Mouse (Mus musculus): Measurements from ENCODE around the gene Tmem115. TPM values are rescaled to one million over a fixed set of nuclear protein-coding genes. Genes with fewer than 3 reads are reported as not detected.
A peak's percentile ranks its signal among the peaks of the same experiment; 100 is the strongest.

Gene Tmem115
- polyA plus RNA-seq, 1 experiment from 2014 or later, result 15.7 TPM

- 10% methylated on average over 3 of the region's 3 CpGs for WGBS (ENCODE audit: insufficient replicate concordance)
These were observed 11.9 kb downstream of the Tmem115 start for GRCm38 (mm10) chr9:107545602-107546001.

GRCm38 (mm10) chr9:107547026-107547425 lies 13.3 kb downstream of the Tmem115 start, which contains the start of gene Zmynd10:
TSS of gene Zmynd10 (plus strand) at chr9:107547298.
- DNase-seq, result peak; percentile 90
- no peaks in the 10 kb centered on the region for H3K9me3 ChIP-seq (ENCODE audit: low read length)
- H3K4me2 ChIP-seq (ENCODE audit: low read depth, low read length), result peak within 1 kb of the TSS; percentile 57
- H3K9ac ChIP-seq (replicated peaks), result peak within 1 kb of the TSS; percentile 4; the same call in 1 of the 2 replicates
- H3K4me1 ChIP-seq (ENCODE audit: insufficient read depth), result peaks cover 43% of the 10 kb centered on the region
- TF ChIP-seq EP300 (IDR thresholded peaks at IDR 0.05; ENCODE audit: low read depth) (no peak), CTCF (IDR thresholded peaks at IDR 0.05; ENCODE audit: low read depth) (no peak)
- no peak within 1 kb of the TSS for H3K4me3 ChIP-seq (ENCODE audit: low read depth, low read length)
- ATAC-seq, result peak; percentile 60
- 0 out of 2 replicates have a peak, but pooled peaks cover 7% of the 10 kb centered on the region for H3K27me3 ChIP-seq (ENCODE audit: insufficient read depth, low read length)
- 0 out of 2 replicates have a peak within 1 kb of the TSS, but pooled peaks have one; percentile 1 for H3K27ac ChIP-seq (ENCODE audit: low read depth)
- H3K36me3 ChIP-seq (replicated peaks; ENCODE audit: insufficient read depth, low read length), result peaks cover 3% of the 10 kb centered on the region; the same call in 1 of the 2 replicates
- 3% methylated on average over 20 of the region's 20 CpGs for WGBS (ENCODE audit: insufficient replicate concordance)

More at GRCm38 (mm10) chr9:107545602-107546001, 11.9 kb downstream of the Tmem115 start:
- Histone ChIP-seq H3K36me3 (replicated peaks; ENCODE audit: insufficient read depth, low read length) (peaks cover 3% of the 10 kb centered on the region; the same call in 1 of the 2 replicates), H3K9me3 (ENCODE audit: low read length) (no peaks in the 10 kb centered on the region), H3K27me3 (ENCODE audit: insufficient read depth, low read length) (0 out of 2 replicates have a peak, but pooled peaks cover 3% of the 10 kb centered on the region), H3K9ac (replicated peaks) (no peak overlapping the region), H3K4me2 (ENCODE audit: low read depth, low read length) (no peak overlapping the region), H3K27ac (ENCODE audit: low read depth) (no peak overlapping the region), H3K4me3 (ENCODE audit: low read depth, low read length) (no peak overlapping the region), H3K4me1 (ENCODE audit: insufficient read depth) (peaks cover 37% of the 10 kb centered on the region)
- ATAC-seq, result no peak
- TF ChIP-seq EP300 (IDR thresholded peaks at IDR 0.05; ENCODE audit: low read depth) (no peak), CTCF (IDR thresholded peaks at IDR 0.05; ENCODE audit: low read depth) (peak; percentile 97)
- peak; percentile 85 for DNase-seq

DNA sequence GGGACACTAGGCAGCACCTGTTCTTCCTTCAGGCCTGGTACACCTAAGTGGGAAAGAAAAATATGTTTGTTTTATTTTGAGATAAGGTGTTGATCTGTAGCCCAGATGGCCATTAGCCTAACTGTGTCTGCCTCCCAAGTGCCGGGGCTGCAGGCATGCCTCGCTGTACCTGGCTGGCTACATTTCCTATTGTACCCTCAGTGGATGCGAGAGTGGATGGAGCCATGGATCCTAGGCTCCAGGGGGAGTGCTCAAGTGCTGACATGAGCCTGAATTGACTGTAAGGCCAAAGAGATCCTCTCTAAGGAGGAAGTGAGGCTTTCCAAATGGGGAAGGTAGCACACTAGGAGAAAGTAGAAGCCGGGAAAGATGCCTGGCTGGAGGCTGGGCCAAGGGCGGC lies 14.2 kb downstream of the Tmem115 start:
- ATAC-seq, result no peak
- Histone ChIP-seq H3K4me2 (ENCODE audit: low read depth, low read length) (no peak overlapping the region), H3K9ac (replicated peaks) (no peak overlapping the region), H3K27ac (ENCODE audit: low read depth) (no peak overlapping the region), H3K9me3 (ENCODE audit: low read length) (no peaks in the 10 kb centered on the region), H3K27me3 (ENCODE audit: insufficient read depth, low read length) (0 out of 2 replicates have a peak, but pooled peaks cover 10% of the 10 kb centered on the region), H3K4me1 (ENCODE audit: insufficient read depth) (peaks cover 43% of the 10 kb centered on the region), H3K4me3 (ENCODE audit: low read depth, low read length) (no peak overlapping the region), H3K36me3 (replicated peaks; ENCODE audit: insufficient read depth, low read length) (peaks cover 3% of the 10 kb centered on the region; the same call in 1 of the 2 replicates)
- WGBS (ENCODE audit: insufficient replicate concordance), result 73% methylated on average over 5 of the region's 5 CpGs
- TF ChIP-seq EP300 (IDR thresholded peaks at IDR 0.05; ENCODE audit: low read depth) (no peak), CTCF (IDR thresholded peaks at IDR 0.05; ENCODE audit: low read depth) (no peak)
- DNase-seq, result no peak

DNA sequence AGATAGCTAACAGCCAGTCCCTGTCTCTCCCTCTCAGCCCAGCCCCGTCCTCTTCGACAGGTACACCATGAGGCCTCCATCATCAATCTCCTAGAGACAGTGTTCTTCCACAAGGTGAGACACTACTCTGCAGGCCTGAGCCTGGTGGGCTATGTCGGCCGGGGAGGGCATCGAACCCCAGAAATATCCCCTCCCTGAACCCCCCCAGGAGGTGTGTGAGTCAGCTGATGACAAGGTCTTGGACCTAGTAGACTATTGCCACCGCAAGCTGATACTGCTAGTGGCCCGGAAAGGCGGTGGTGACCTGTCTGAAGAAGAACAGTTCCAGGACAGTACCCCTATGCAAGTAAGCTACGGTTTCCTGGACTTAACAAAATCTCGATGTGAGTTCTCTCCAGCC lies 15.1 kb downstream of the Tmem115 start:
- TF ChIP-seq CTCF (IDR thresholded peaks at IDR 0.05; ENCODE audit: low read depth) (no peak), EP300 (IDR thresholded peaks at IDR 0.05; ENCODE audit: low read depth) (no peak)
- no peak overlapping the region for H3K27ac ChIP-seq (ENCODE audit: low read depth)
- DNase-seq (no peak), ATAC-seq (no peak)
- H3K4me3 ChIP-seq (ENCODE audit: low read depth, low read length), result no peak overlapping the region
- no peaks in the 10 kb centered on the region for H3K9me3 ChIP-seq (ENCODE audit: low read length)
- H3K36me3 ChIP-seq (replicated peaks; ENCODE audit: insufficient read depth, low read length), result peaks cover 3% of the 10 kb centered on the region; the same call in 1 of the 2 replicates
- H3K9ac ChIP-seq (replicated peaks), result no peak overlapping the region
- 86% methylated on average over 10 of the region's 10 CpGs for WGBS (ENCODE audit: insufficient replicate concordance)
- peaks cover 51% of the 10 kb centered on the region for H3K4me1 ChIP-seq (ENCODE audit: insufficient read depth)
- no peak overlapping the region for H3K4me2 ChIP-seq (ENCODE audit: low read depth, low read length)
- 0 out of 2 replicates have a peak, but pooled peaks cover 10% of the 10 kb centered on the region for H3K27me3 ChIP-seq (ENCODE audit: insufficient read depth, low read length)

DNA sequence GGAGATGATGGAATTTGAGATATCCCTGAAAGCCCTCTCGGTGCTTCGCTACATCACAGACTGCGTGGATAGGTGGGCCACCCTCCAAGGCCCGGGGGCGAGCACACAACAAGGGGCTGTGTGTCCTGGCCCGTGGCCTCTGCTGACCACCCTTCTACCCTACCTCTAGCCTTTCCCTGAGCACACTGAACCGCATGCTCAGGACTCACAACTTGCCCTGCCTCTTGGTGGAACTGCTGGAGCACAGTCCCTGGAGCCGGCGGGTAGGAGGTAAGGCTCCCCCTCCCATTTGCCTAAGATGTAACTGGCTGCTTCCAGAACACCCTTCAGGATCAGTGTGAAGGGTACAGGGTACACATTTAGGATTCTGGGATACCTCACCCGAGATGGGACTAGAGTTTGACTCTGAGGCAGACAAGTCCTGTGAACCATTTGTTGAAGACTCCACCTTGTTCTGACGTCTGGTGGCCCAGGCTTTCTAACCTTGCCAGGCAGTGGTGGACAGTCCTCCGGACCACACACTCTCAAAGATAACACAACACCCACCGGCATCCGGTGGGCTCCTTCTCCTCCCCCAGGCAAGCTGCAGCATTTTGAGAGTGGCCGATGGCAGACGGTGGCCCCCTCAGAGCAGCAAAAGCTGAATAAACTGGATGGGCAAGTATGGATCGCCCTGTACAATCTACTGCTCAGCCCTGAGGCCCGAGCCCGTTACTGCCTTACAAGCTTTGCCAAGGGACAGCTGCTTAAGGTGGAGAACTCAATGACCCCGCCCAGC lies 15.7 kb downstream of the Tmem115 start:
- Histone ChIP-seq H3K9ac (replicated peaks) (no peak overlapping the region), H3K27ac (ENCODE audit: low read depth) (no peak overlapping the region), H3K27me3 (ENCODE audit: insufficient read depth, low read length) (0 out of 2 replicates have a peak, but pooled peaks cover 10% of the 10 kb centered on the region), H3K36me3 (replicated peaks; ENCODE audit: insufficient read depth, low read length) (peaks cover 3% of the 10 kb centered on the region; the same call in 1 of the 2 replicates), H3K4me2 (ENCODE audit: low read depth, low read length) (no peak overlapping the region), H3K4me3 (ENCODE audit: low read depth, low read length) (no peak overlapping the region), H3K4me1 (ENCODE audit: insufficient read depth) (peaks cover 55% of the 10 kb centered on the region), H3K9me3 (ENCODE audit: low read length) (no peaks in the 10 kb centered on the region)
- TF ChIP-seq EP300 (IDR thresholded peaks at IDR 0.05; ENCODE audit: low read depth) (no peak), CTCF (IDR thresholded peaks at IDR 0.05; ENCODE audit: low read depth) (no peak)
- ATAC-seq, result no peak
- 84% methylated on average over 20 of the region's 20 CpGs for WGBS (ENCODE audit: insufficient replicate concordance)
- no peak for DNase-seq

DNA sequence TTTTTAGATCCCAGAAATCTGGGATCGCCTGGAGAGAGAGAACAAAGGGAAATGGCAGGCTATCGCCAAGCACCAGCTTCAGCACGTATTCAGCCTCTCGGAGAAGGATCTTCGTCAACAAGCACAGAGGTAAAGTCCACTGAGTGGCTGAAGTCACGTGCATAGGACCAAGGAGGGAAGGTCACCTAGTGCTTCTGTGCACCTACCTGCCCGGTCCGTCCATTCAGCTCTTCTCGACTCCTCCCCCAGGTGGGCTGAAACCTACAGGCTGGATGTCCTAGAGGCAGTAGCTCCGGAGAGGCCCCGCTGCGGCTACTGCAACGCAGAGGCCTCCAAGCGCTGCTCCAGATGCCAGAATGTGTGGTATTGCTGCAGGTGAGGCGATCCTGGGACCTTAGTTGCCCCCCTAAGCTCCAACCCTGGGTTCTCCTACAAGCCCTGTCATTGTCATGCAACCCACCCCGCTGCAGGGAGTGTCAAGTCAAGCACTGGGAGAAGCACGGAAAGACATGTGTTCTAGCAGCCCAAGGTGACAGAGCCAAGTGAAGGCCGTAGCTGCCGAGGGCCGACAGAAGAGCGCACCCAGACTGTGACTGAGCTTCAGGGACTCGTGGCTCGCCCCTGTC lies 16.9 kb downstream of the Tmem115 start:
- Histone ChIP-seq H3K27ac (ENCODE audit: low read depth) (0 out of 2 replicates have a peak overlapping the region, but pooled peaks have one; percentile 7), H3K36me3 (replicated peaks; ENCODE audit: insufficient read depth, low read length) (no peaks in the 10 kb centered on the region), H3K4me1 (ENCODE audit: insufficient read depth) (peaks cover 55% of the 10 kb centered on the region), H3K4me2 (ENCODE audit: low read depth, low read length) (peak overlapping the region; percentile 88), H3K27me3 (ENCODE audit: insufficient read depth, low read length) (0 out of 2 replicates have a peak, but pooled peaks cover 10% of the 10 kb centered on the region), H3K4me3 (ENCODE audit: low read depth, low read length) (peak overlapping the region; percentile 46; the same call in 1 of the 2 replicates), H3K9ac (replicated peaks) (no peak overlapping the region), H3K9me3 (ENCODE audit: low read length) (no peaks in the 10 kb centered on the region)
- DNase-seq (peak; percentile 49), ATAC-seq (no peak)
- 42% methylated on average over 23 of the region's 23 CpGs for WGBS (ENCODE audit: insufficient replicate concordance)
- no peak for TF ChIP-seq CTCF (IDR thresholded peaks at IDR 0.05; ENCODE audit: low read depth)
- no peak for TF ChIP-seq EP300 (IDR thresholded peaks at IDR 0.05; ENCODE audit: low read depth)
